Mouse (Mus musculus) limb, embryonic 11.5 days (tissue): ENCODE measurements around the gene Ap1g2. TPM values are rescaled to one million over a fixed set of nuclear protein-coding genes. Genes with fewer than 3 reads are reported as not detected.

ENCODE experiments used
- ATAC-seq: fragments of 200-750 bp; cut with Nextera tagmentation; 2 replicates; pipeline ENCODE4 v1.8.0; 2017; ENCODE audit warnings: low read depth; ENCODE audit not compliant: insufficient number of reproducible peaks, low FRiP score, low TSS enrichment
- DNase-seq: peaks from one replicate; pipeline ENCODE4 v3.0.0-alpha.2; 2015; ENCODE audit warnings: low spot score
- H3K27ac ChIP-seq: fragments of 300-500 bp; sonication (generic); replicated peaks from 2 replicates; pipeline ENCODE4 v1.5.1; 2014; ENCODE audit warnings: low read depth, mild to moderate bottlenecking, low read length
- H3K27me3 ChIP-seq: fragments of 300-500 bp; sonication (generic); 2 replicates; pipeline ENCODE4 v1.6.1; 2014; ENCODE audit warnings: mild to moderate bottlenecking, low read length, mixed read lengths; ENCODE audit not compliant: control insufficient read depth, insufficient read depth
- H3K36me3 ChIP-seq: fragments of 300-500 bp; sonication (generic); 2 replicates; pipeline ENCODE4 v1.6.1; 2014; ENCODE audit warnings: mild to moderate bottlenecking, low read length, moderate library complexity, mixed read lengths; ENCODE audit not compliant: control insufficient read depth, insufficient read depth
- H3K4me1 ChIP-seq: fragments of 300-500 bp; sonication (generic); 2 replicates; pipeline ENCODE4 v1.6.1; 2014; ENCODE audit warnings: low read length, mixed read lengths; ENCODE audit not compliant: control insufficient read depth, insufficient read depth
- H3K4me2 ChIP-seq: fragments of 300-500 bp; sonication (generic); 2 replicates; pipeline ENCODE4 v1.6.1; 2014; ENCODE audit warnings: low read depth, mild to moderate bottlenecking, moderate library complexity; ENCODE audit not compliant: severe bottlenecking
- H3K4me3 ChIP-seq: fragments of 300-500 bp; sonication (generic); 2 replicates; pipeline ENCODE4 v1.5.1; 2014; ENCODE audit warnings: low read depth, low read length
- H3K9ac ChIP-seq: fragments of 300-500 bp; sonication (generic); 2 replicates; pipeline ENCODE4 v1.6.1; 2014; ENCODE audit warnings: mild to moderate bottlenecking, low read length
- H3K9me3 ChIP-seq: fragments of 300-500 bp; sonication (generic); 2 replicates; pipeline ENCODE4 v1.6.1; 2016; ENCODE audit warnings: low read length; ENCODE audit not compliant: control insufficient read depth
- WGBS: fragments of 180-500 bp; shearing (Covaris S2); extraction: QIAGEN DNeasy Blood & Tissue Kit; methylation state at CpG from one replicate; pipeline ENCODE4 v1.1.7; 2014; 5-methylcytosine and 5-hydroxymethylcytosine counted together
- polyA plus RNA-seq: library from polyadenylated mRNA; unstranded; fragments of >200 nt; fragmentation: Nextera tagmentation; extraction: Ambion mirVana; gene quantifications from 2 replicates; pipeline ENCODE4 v1.2.1, GENCODE M21; 2014

Gene Ap1g2
- polyA plus RNA-seq, 1 experiment from 2014 or later, result 9.9 TPM

DNA sequence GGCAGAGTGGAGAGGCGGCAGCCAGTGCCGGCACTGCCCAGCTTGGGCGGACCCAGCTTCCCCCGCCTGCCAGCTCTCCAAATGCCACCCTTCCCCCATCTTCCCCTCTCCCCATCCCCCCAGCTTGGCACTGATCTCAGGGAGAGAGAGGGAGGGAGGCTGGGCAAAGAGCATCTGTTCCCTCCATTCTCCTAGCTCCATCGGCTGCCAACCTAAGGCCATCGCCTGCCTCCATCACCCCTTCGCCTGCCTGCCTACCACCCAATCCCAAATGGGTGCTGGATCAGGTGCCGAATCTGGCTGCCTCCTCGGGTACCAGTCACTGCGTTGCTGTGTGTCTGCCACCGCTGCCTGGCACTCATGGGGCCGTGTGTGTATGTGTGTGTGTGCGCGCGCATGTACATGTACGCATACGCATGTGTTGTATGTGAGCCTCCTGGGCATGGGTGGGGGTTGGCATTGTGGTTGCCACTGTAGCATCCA lies 52.6 kb downstream of the Ap1g2 start:
- Histone ChIP-seq H3K36me3 (no peaks in the 10 kb centered on the region), H3K9ac (no peak overlapping the region), H3K27me3 (no peaks in the 10 kb centered on the region), H3K4me1 (no peaks in the 10 kb centered on the region), H3K4me3 (no peak overlapping the region), H3K4me2 (no peak overlapping the region), H3K27ac (no peak overlapping the region), H3K9me3 (no peaks in the 10 kb centered on the region)
- 85% methylated on average over 17 of the region's 17 CpGs for WGBS
- ATAC-seq (no peak), DNase-seq (no peak)

DNA sequence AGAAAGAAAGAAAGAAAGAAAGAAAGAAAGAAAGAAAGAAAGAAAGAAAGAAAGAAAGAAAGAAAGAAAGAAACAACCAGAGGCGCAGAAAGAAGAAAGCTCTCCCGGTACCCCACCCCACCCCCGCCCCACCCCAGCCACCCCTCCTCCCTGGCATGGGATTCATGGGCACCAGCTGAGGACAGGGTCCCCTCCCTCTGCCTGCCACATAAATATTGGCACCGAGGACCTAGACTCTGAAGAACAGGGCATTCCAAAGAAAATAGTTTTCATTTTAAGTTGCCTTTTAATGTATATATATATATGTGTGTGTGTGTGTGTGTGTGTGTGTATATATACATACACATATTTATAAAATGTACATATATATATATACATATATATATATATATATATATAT lies 53.3 kb downstream of the Ap1g2 start:
- Histone ChIP-seq H3K9me3 (no peaks in the 10 kb centered on the region), H3K27me3 (no peaks in the 10 kb centered on the region), H3K4me3 (no peak overlapping the region), H3K36me3 (no peaks in the 10 kb centered on the region), H3K9ac (no peak overlapping the region), H3K4me1 (no peaks in the 10 kb centered on the region), H3K4me2 (no peak overlapping the region), H3K27ac (no peak overlapping the region)
- DNase-seq, result no peak
- no peak for ATAC-seq
- WGBS, result 81% methylated on average over 4 of the region's 4 CpGs

DNA sequence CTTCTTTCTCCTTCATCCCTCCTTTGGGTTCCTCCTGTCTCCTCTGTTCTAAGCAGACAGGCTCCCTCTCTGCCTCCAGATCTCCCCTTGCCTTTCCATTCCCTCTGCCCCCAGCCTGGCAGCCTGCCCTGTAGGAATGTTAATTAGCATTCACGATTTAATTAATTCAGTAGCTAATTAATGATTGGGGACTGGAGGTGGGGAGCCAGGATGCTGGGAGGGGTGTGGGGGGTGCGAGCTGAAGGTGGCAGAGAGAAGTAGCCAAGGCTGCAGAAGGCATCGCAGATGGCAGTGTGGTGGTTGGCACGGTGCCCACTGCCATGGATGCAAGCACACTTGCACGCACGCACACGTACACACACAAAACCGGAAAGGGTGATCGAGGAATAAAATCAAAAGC lies 53.9 kb downstream of the Ap1g2 start:
- no peak overlapping the region for H3K4me2 ChIP-seq
- no peaks in the 10 kb centered on the region for H3K36me3 ChIP-seq
- H3K9ac ChIP-seq, result no peak overlapping the region
- DNase-seq (no peak), ATAC-seq (no peak)
- 85% methylated on average over 9 of the region's 9 CpGs for WGBS
- no peaks in the 10 kb centered on the region for H3K9me3 ChIP-seq
- no peak overlapping the region for H3K27ac ChIP-seq
- no peak overlapping the region for H3K4me3 ChIP-seq
- no peaks in the 10 kb centered on the region for H3K27me3 ChIP-seq
- no peaks in the 10 kb centered on the region for H3K4me1 ChIP-seq

Other genes starting within 250 kb of the Ap1g2 start
- gene Homez, start 235.6 kb downstream of the Ap1g2 start, polyA plus RNA-seq, result 12.8 and 17.7 TPM in 2 replicates
- gene Ppp1r3e, start 229.0 kb downstream of the Ap1g2 start, polyA plus RNA-seq, result 0.37 and 0.51 TPM in 2 replicates
- 2.1 and 2.2 TPM in 2 replicates for gene Bcl2l2, start 223.2 kb downstream of the Ap1g2 start, polyA plus RNA-seq
- gene Gm20521, start 223.2 kb downstream of the Ap1g2 start, polyA plus RNA-seq, result 0.56 TPM in 1 of 2 replicates, not detected in the other
- gene Pabpn1, start 214.1 kb downstream of the Ap1g2 start, polyA plus RNA-seq, result 158 and 177 TPM in 2 replicates
- gene Slc22a17, start 193.5 kb downstream of the Ap1g2 start, polyA plus RNA-seq, result 35.5 and 46.0 TPM in 2 replicates
- 42.7 and 44.6 TPM in 2 replicates for gene Efs, start 180.5 kb downstream of the Ap1g2 start, polyA plus RNA-seq
- not detected in 2 replicates for gene Il25, start 173.9 kb downstream of the Ap1g2 start, polyA plus RNA-seq
- gene Cmtm5, start 170.3 kb downstream of the Ap1g2 start, polyA plus RNA-seq, result 1.8 and 3.2 TPM in 2 replicates
- 0.77 and 1.7 TPM in 2 replicates for gene Myh6, start 139.7 kb downstream of the Ap1g2 start, polyA plus RNA-seq
- gene Gm17428, start 129.7 kb downstream of the Ap1g2 start, polyA plus RNA-seq, result not detected in 2 replicates
- gene Myh7, start 112.0 kb downstream of the Ap1g2 start, polyA plus RNA-seq, result 0.92 and 1.5 TPM in 2 replicates
- 99.5 and 100 TPM in 2 replicates for gene Ngdn, start 91.1 kb downstream of the Ap1g2 start, polyA plus RNA-seq
- 4.8 and 5.5 TPM in 2 replicates for gene Zfhx2, start 14.3 kb downstream of the Ap1g2 start, polyA plus RNA-seq
- 22.3 and 23.1 TPM in 2 replicates for gene Thtpa, start 11.8 kb downstream of the Ap1g2 start, polyA plus RNA-seq
- gene Jph4, start 10.3 kb upstream of the Ap1g2 start, polyA plus RNA-seq, result 0.17 and 0.18 TPM in 2 replicates
- gene Dhrs2, start 115.4 kb upstream of the Ap1g2 start, polyA plus RNA-seq, result not detected in 2 replicates